Mouse (Mus musculus) thymus, postnatal 0 days (tissue): ENCODE measurements around the gene Stx4a. TPM values are rescaled to one million over a fixed set of nuclear protein-coding genes. Genes with fewer than 3 reads are reported as not detected.
"Not testable (repeated sequence)": the region's sequence is repeated elsewhere in the genome, so short reads cannot be mapped to it uniquely, and the experiment has no call there.

ENCODE experiments used
- DNase-seq: peaks from one replicate; pipeline ENCODE4 v3.0.0-alpha.2; 2015; ENCODE audit warnings: low spot score
- polyA plus RNA-seq: library from polyadenylated mRNA; unstranded; fragments of >200 nt; fragmentation: Nextera tagmentation; extraction: Ambion mirVana; gene quantifications from 2 replicates; pipeline ENCODE4 v1.2.1, GENCODE M21; 2015

The Stx4a gene
- polyA plus RNA-seq, 1 experiment from 2014 or later, result 50.5 TPM

DNA sequence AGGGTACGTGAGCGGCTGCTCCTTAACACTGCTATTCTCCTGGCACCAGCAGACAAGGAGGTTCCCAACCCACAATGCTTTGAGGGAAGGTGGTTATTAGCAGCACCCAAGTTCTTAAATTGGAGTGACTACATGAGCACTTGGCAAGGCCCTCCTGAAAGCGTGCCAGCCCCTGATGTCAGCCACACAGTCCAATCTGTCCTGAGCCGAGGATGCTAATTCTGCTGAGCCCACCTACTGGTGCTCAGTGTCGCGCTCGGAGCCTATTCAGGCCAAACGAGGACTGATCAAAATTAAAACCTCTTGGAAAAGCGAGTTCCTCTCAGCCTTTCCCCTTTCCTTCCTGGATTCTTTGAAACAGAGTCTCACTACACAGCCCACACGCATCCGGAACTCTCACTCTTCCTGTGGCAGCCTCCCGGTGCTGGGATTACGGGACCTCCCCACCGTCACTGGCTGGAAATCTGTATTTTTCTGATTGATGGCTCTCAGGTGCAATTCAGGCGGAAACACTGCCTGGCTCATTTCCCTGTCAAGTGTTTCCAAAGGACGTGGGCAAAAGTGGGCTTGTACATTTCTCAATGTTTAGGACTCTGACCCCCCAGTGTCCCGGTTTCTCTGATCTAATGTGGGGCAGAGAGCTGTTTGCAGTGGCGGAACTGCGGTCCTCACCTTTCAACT, 9.7 kb upstream of the Stx4a start:
- no peak for DNase-seq

DNA sequence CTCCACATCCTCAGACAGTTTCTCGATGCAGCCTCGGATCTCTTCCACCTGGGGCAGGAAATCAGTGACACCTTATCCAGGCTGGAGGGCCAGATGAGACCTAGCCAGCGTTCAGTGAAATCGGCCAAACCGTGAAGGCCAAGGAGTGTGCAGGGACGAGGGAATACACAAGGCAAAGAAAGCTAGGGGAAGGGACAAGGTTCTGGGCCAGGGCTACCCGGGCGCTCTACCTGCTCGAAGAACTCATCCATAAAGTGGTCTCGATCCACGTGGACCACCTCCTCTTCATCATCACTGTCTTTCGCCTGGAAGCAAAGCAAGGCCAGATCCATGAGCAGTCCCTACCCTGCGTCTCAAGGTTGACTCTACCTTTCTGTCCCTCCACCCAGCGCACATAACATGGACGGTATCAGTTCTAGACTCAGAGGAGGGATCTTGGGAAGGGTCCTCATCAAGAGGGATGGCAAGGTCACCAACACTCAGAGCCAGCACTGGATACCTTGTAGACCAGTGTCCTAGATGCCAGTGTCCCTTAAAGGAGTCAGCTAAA, 8.9 kb upstream of the Stx4a start:
- DNase-seq, result no peak

DNA sequence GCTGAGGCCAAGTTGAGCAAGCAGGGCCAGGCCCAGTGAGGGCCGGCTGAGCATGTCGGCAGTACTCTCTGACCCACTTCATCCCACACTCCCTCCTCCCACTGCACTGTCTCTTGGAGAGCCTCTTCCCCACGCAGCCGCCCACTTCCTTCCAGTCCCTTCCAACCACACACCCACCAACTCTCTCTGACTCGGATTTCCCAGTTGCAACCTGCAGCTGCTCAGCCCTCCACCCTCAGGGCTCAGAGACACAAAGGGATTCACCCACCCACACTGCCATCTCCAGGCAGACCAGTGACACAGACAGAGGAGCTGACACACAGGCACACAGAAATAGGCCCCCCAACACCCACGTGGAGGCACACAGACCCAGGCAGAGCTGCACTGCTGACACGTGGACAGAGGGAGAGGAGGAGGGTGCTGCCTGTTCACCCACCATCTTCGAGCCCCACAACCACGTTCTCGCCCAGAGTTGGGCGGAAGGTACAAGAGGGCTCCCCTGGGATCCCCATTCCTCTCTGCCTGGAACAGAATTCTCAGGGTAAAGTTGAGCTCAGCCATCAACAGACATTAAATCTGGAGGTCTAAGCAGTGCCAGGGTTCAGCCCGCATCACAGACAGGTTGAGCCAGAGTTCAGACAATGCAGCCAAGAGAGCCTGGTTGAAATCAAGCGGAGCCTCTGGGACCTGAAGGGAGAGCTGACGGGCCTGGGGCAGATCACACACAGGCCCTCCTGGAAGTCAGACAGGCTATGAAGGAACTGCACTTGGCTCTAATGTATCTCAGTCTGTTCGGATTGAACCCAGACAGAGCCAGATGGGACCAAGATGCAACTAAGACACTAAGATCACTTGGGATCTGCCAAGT, 7.9 kb upstream of the Stx4a start:
- DNase-seq, result peak; percentile 76

DNA sequence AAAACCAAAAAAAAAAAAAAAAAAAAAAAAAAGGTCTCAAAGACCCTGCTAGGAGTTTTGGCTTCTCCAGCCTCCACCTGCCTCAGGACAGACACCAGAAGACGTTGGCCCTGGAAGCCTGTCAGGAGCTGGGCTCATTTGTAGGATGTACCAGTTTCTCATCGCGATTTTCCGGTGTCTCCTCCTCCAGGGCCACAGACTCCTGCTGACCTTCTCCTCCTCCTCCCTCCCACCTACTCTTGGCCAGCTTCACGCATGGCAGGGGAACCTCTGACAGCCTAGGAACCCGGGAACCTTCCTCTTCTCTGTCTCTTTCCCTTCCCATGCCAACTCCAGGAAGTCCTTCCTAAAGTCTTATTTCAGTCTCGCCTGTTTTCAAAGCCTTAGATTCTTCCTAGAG, 7.0 kb upstream of the Stx4a start:
- no peak for DNase-seq

- no peak for DNase-seq
Observed at GRCm38 (mm10) chr7:127817776-127818175, 6.3 kb upstream of the Stx4a start.

DNA sequence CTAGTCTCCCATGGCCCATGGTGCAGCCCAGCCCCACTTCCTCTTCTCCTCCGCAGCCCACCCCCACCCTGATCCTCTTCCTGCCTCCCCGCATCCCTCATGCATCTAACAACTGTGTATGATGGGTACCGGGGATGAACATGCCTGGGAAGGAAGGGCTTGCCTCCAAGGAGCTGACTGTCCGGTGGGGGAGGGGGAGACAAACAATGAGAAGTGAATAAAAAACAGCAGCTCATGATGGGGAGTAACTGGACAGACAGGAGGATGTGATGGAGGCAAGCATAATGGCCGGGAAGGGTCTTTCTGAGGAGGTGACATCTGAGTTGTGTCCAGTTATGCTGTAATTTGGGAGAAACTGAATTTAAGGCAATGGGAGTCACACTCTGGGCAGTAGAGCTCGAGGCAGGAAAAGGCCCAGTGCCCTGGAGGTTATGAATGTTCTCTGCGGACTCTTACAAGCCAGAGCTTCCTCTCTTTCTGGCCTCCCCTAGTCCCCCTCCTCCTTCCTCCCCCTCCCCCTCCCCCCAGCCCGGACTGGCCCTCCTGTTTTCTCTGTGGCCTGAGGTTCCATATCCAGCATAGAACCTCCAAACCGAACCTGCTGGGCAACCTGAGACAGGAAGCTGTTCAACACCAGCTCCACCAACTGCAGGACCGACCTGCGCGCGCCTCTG, 3.1 kb upstream of the Stx4a start:
- DNase-seq, result no peak

DNA sequence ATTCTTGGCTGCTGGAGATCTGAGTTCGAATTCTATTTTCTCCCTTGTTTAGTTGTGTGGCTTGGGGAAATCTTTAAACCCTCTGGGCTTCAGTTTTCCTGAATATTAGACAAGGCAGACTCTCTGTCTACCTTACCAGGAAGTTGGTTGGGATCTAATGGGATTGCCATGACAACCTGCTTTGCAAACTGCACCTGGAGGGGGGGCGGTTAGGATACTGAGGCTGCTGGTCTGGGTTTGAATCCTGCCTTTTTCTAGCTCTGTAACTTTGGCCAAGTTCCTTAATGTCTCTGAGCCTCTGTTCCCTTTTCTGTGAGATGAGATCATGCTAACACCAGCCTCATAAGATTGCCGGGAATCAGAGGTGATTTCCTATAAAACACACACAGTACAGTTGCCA, 1.6 kb upstream of the Stx4a start:
- DNase-seq, result no peak

- no peak for DNase-seq
Observed at GRCm38 (mm10) chr7:127823236-127824171, 590 bp upstream of the Stx4a start.

GRCm38 (mm10) chr7:127835550-127835949, 11.5 kb downstream of the Stx4a start:
- DNase-seq, result no peak

GRCm38 (mm10) chr7:127837473-127837872, 13.4 kb downstream of the Stx4a start:
- DNase-seq, result no peak

DNA sequence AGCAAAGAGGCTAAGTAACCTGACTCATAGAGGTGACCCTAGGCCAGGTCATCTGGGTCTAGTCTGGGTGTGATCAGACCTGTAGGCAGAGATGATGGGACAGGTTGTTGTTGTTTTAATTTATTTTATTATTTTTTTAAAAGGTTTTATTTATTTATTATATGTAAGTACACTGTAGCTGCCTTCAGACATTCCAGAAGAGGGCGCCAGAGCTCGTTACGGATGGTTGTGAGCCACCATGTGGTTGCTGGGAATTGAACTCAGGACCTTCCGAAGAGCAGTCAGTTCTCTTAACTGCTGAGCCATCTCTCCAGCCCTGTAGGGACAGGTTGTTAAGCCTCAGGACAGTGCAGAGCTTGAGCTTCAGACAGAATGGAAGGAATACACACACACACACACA, 13.8 kb downstream of the Stx4a start:
- DNase-seq, result not testable (repeated sequence)

- not testable (repeated sequence) for DNase-seq
Observed at GRCm38 (mm10) chr7:127840031-127840430, 15.9 kb downstream of the Stx4a start.

DNA sequence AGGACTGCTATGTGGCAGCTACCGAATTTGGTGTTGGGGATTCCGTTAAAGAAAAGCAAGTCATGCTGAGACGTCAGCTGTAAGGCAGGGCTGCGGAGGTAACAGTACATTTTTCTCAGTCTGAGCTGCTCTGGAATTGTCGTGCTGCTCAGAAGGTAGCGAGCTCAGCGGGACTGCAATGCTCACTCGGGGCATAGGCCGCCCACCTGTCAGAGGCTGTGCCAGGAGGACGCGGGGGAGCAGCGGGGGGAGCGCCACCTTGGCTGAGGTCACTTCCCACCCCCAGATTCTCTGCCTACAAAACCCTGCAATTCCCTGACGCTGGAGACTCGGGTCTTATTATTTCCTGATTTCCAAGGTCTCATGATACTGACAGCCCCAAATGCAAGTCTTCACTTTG, 16.8 kb downstream of the Stx4a start:
- DNase-seq, result peak; percentile 63

GRCm38 (mm10) chr7:127841340-127842000, 17.4 kb downstream of the Stx4a start:
- peak; percentile 91 for DNase-seq

DNA sequence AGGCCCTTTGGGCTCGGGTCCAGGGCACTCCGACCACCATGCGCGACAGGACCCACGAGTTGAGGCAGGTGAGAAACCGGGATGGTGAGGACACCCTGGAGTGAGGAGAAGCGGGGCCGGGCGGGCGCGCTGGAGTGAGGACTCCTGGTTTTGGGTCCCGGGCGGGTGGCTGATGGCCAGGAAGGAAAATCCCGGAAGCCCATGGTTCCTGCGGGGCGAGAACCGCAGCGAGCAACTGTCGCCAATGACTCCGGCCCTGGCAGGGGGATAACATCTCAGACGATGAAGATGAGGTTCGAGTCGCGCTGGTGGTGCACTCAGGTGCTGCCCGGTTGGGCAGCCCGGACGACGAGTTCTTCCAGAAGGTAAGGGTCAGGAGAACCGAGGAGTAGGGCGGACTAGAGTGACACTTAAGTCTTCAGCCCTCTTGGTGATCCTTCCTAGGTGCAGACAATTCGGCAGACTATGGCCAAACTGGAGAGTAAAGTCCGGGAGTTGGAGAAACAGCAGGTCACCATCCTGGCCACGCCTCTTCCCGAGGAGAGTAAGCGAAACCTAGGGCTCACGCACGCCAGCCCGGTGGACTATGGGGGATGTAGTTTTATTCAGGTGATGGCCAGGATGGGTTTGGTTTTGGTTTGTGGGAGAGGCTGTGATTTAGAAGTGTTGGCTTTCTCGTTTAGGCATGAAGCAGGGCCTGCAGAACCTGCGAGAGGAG, 18.1 kb downstream of the Stx4a start:
- DNase-seq, result peak; percentile 79

GRCm38 (mm10) chr7:127849973-127850875, 26.1 kb downstream of the Stx4a start:
- no peak for DNase-seq

DNA sequence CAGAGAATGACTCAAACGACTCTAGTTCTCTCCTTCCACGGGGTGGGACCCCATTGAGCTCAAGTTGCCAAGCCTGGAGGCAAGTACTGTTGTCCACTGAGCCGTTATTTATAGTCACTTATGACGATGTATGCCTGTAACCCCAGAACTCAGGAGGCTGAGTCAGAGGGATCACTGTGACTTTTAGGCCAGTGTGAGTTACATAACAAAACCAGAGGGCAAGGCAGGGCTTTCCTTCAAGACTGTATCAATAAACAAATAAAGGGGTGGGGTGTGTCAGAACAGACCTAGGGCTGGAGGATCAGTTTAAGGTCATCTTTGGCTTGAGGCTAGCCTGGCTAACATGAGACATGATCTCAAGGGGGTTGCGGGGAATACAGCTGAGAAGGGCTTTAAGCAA, 26.8 kb downstream of the Stx4a start:
- DNase-seq, result no peak

- no peak for DNase-seq
Observed at GRCm38 (mm10) chr7:127858258-127858657, 34.2 kb downstream of the Stx4a start.
